Mouse (Mus musculus): Measurements from ENCODE around the gene Bet1l. TPM values are rescaled to one million over a fixed set of nuclear protein-coding genes. Genes with fewer than 3 reads are reported as not detected.

Gene Bet1l
- polyA plus RNA-seq, 1 experiment from 2014 or later = 44.3 TPM

DNA sequence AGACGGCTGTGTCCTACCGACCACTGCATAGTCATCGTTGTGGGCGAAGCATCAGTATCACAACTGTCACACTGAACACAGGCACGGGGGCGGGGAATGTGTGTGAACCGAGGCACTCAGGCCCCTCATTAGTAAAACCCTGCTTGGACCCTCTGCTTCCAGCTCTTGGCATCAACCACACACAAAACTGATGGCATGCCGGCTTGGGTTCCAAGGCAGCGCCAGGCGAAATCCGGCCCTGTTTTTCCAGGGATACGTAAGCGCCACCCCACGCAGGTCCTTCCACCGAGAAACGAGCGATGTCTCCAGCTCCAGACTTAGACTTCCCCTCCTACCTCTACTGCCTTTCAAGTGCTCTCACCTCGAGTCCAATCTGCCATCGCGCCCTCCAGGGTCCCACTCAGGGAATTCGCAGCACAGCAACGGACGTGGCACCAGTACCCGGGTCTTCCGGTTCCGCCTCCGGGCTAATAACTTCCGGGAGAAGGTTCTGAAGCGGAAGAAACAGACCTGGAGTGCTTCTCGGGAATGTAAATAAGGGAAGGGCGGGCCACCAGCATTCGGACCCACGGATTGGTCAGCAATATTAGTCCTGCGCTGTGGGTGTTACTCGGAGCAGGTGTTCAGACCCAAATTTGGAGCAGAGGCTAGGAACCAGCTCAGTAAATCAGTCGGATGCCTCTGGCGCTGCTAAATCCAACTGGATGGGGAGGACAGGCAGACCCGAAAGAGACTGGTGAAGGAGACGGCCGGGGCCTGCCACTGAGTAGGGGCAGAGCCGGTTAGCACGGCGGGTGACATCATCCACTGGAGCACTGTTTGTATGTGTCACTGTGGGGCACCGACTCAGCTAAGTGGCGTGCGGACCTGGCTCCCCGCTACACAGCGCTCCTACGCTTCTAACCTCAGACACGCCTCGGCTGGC, 1.3 kb downstream of the Bet1l start, which contains the start of gene Gm45785:
TSS of gene Gm45785 (minus strand) at position 472 of the 925 bp plus-strand sequence.
- H3K9me3 ChIP-seq = no peaks in the 10 kb centered on the region
- H3K36me3 ChIP-seq = peaks cover 38% of the 10 kb centered on the region
- ATAC-seq (ENCODE audit: low FRiP score, low read depth) = peak; percentile 82
- peak within 1 kb of the TSS; percentile 93 for H3K27ac ChIP-seq (replicated peaks)
- WGBS = 1% methylated on average over 51 of the region's 51 CpGs
- H3K4me2 ChIP-seq = peak within 1 kb of the TSS; percentile 80
- H3K27me3 ChIP-seq = no peaks in the 10 kb centered on the region
- peaks cover 36% of the 10 kb centered on the region for H3K4me1 ChIP-seq (replicated peaks)
- peak within 1 kb of the TSS; percentile 90 for H3K9ac ChIP-seq
- peak within 1 kb of the TSS; percentile 90 for H3K4me3 ChIP-seq

DNA sequence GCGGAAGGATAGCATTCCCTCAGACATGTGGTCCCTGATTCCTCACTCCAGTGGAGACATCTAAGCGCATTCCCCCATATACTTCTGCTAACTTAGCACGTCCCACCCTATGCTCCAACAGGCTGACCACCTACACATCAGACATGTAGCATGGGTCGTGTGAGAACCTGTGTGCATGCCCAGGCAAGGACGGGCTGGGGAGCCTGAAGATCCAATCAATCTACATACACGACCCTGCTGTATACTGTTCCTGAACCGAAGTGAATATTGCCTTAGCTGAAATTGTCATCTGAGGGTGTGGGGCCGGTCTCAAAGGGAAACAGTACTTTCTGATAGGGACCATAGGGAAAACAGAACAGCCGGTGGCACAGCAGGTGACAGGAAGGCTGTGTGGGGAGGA, 2.2 kb downstream of the Bet1l start:
- H3K9me3 ChIP-seq = no peaks in the 10 kb centered on the region
- H3K27ac ChIP-seq (replicated peaks) = 0 out of 2 replicates have a peak overlapping the region, but pooled peaks have one; percentile 93
- peak overlapping the region; percentile 80 for H3K4me2 ChIP-seq
- peaks cover 31% of the 10 kb centered on the region for H3K36me3 ChIP-seq
- peaks cover 36% of the 10 kb centered on the region for H3K4me1 ChIP-seq (replicated peaks)
- 77% methylated on average over 9 of the region's 9 CpGs for WGBS
- H3K9ac ChIP-seq = peak overlapping the region; percentile 90
- no peak for ATAC-seq (ENCODE audit: low FRiP score, low read depth)
- no peaks in the 10 kb centered on the region for H3K27me3 ChIP-seq
- peak overlapping the region; percentile 90 for H3K4me3 ChIP-seq

DNA sequence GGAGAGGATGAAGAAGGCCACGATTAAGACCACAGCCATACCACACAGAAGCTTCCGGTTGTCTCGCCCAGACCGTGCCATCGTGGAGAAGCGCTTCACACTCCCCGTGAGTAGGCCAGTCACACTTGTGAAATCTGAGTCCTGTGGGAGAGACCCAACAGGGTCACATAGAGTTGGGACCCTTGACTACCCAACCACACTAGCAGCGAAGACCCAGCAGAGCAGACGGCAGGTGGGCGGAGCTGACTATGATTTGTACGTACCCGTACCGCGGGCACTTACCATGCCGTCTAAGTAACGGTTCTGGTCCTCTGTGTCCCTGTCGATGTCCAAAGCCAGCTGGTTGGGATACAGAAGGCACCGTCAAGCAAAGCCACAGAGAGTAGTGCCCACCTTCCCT, 2.9 kb downstream of the Bet1l start:
- H3K36me3 ChIP-seq = peaks cover 26% of the 10 kb centered on the region
- no peaks in the 10 kb centered on the region for H3K9me3 ChIP-seq
- H3K4me3 ChIP-seq = no peak overlapping the region
- no peak overlapping the region for H3K9ac ChIP-seq
- no peaks in the 10 kb centered on the region for H3K27me3 ChIP-seq
- no peak overlapping the region for H3K4me2 ChIP-seq
- peaks cover 29% of the 10 kb centered on the region for H3K4me1 ChIP-seq (replicated peaks)
- no peak for ATAC-seq (ENCODE audit: low FRiP score, low read depth)
- 94% methylated on average over 18 of the region's 18 CpGs for WGBS
- no peak overlapping the region for H3K27ac ChIP-seq (replicated peaks)

DNA sequence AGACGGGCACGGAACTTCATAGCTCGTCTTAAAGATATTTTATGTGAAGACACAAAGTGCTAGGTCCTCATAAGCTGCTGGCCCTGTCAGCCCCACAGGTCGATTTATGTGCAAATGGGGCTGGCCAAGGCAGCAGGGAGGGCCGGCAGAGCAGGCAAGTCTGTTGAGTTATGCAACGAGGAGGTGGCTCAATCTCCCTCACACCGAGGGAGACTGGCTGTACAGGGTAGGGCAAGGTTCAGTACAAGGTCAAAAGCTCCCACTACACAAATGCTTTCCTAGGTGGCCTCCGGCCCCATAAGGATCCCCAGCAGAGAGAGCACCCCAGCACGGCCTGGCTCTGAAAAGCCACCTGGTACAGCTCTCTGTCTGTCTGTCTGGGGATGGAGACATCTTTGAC, 4.0 kb downstream of the Bet1l start:
- no peaks in the 10 kb centered on the region for H3K27me3 ChIP-seq
- no peaks in the 10 kb centered on the region for H3K9me3 ChIP-seq
- H3K27ac ChIP-seq (replicated peaks) = no peak overlapping the region
- H3K9ac ChIP-seq = no peak overlapping the region
- 89% methylated on average over 9 of the region's 9 CpGs for WGBS
- no peak overlapping the region for H3K4me2 ChIP-seq
- no peak for ATAC-seq (ENCODE audit: low FRiP score, low read depth)
- H3K4me1 ChIP-seq (replicated peaks) = peaks cover 18% of the 10 kb centered on the region
- no peak overlapping the region for H3K4me3 ChIP-seq
- H3K36me3 ChIP-seq = peaks cover 22% of the 10 kb centered on the region

DNA sequence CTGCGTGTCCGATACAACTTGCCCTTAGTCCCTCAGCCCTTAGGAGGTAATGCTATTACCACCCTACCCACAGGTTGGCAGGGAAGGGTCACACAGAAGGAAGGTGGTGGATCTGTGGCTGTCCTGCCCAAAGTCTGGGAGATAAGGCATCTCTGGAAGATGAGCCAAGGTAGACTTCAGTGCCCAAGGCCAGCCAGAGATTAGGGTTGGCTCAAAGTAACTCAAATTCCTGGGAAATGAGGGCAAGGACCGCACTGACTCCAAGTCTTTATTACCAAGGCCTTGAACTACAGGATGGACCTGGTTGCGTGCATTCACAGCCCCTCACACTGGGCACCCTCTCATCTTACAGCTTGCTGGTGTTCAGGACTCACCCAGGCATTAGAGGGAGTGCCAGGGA, 5.5 kb downstream of the Bet1l start:
- no peak overlapping the region for H3K9ac ChIP-seq
- no peak for ATAC-seq (ENCODE audit: low FRiP score, low read depth)
- peaks cover 10% of the 10 kb centered on the region for H3K4me1 ChIP-seq (replicated peaks)
- H3K9me3 ChIP-seq = no peaks in the 10 kb centered on the region
- peaks cover 22% of the 10 kb centered on the region for H3K36me3 ChIP-seq
- no peak overlapping the region for H3K27ac ChIP-seq (replicated peaks)
- H3K27me3 ChIP-seq = no peaks in the 10 kb centered on the region
- 98% methylated on average over 4 of the region's 4 CpGs for WGBS
- H3K4me3 ChIP-seq = no peak overlapping the region
- H3K4me2 ChIP-seq = no peak overlapping the region

DNA sequence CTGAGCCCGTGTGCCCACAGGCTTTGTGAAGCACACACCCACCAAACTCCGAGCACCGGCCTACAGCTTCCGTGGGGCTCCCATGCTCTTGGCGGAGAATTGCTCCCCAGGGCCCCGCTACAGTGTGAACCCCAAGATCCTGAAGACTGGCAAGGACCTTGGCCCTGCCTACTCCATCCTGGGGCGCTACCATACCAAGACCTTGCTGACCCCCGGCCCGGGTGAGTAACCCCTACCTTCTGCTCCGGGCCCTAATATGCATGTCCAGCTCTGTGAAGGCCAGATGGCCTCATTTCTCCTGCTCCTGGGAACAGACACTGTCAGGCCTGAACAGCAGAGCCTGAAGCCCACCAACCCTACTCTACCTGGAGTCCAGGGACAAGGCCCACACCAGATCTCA, 8.8 kb downstream of the Bet1l start:
- ATAC-seq (ENCODE audit: low FRiP score, low read depth) = no peak

DNA sequence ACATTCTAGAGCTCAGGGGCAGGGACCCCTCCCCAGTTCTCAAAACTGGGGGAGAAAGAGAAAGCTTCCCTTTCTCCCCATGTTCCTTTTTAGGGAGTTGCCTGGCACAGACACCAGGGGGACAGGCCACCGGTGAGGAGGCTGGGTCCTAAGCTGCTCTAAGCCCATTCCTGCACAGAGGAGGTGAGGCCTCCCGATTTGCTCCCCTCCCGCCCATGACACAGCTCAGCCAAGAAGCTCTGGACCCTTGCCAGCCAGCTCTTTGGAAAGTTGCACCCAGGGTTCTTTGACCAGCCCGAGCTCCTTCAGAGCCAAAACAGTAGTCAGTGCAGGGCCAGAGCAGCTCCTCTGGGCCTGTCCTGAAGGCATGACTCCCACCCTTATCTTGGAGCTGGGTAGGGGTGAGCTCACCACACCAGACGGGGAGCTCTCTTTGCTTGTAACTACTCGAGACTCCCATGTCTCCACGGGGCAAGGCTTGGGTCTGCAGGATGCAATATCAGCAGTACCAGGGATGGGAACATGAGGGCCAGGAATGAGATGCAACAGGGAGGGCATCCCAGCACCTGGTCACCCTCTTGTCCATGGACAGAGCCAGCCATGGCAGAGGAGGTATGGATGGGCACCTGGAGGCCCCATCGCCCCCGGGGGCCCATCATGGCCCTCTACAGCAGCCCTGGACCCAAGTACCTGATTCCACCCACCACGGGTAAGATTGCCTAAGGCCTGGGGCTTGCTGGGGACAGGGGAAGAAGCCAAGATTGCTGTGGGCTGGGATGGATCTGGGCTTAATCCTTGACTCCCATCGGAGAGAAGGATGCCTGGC, 9.4 kb downstream of the Bet1l start, which contains the start of gene Odf3:
TSS of gene Odf3 (plus strand) at position 51 of the 826 bp plus-strand sequence.
- Histone ChIP-seq H3K27me3 (no peaks in the 10 kb centered on the region), H3K36me3 (peaks cover 11% of the 10 kb centered on the region), H3K4me3 (no peak within 1 kb of the TSS), H3K9ac (no peak within 1 kb of the TSS), H3K4me1 (replicated peaks) (no peaks in the 10 kb centered on the region), H3K4me2 (no peak within 1 kb of the TSS), H3K9me3 (no peaks in the 10 kb centered on the region), H3K27ac (replicated peaks) (no peak within 1 kb of the TSS)
- WGBS = 70% methylated on average over 11 of the region's 11 CpGs
- no peak for ATAC-seq (ENCODE audit: low FRiP score, low read depth)

More for the DNA sequence above, 8.8 kb downstream of the Bet1l start:
- no peaks in the 10 kb centered on the region for H3K27me3 ChIP-seq
- no peaks in the 10 kb centered on the region for H3K9me3 ChIP-seq
- no peak overlapping the region for H3K4me2 ChIP-seq
- peaks cover 17% of the 10 kb centered on the region for H3K36me3 ChIP-seq
- no peak overlapping the region for H3K9ac ChIP-seq
- H3K4me3 ChIP-seq = no peak overlapping the region
- H3K4me1 ChIP-seq (replicated peaks) = no peaks in the 10 kb centered on the region
- H3K27ac ChIP-seq (replicated peaks) = no peak overlapping the region
- WGBS = 94% methylated on average over 10 of the region's 10 CpGs

DNA sequence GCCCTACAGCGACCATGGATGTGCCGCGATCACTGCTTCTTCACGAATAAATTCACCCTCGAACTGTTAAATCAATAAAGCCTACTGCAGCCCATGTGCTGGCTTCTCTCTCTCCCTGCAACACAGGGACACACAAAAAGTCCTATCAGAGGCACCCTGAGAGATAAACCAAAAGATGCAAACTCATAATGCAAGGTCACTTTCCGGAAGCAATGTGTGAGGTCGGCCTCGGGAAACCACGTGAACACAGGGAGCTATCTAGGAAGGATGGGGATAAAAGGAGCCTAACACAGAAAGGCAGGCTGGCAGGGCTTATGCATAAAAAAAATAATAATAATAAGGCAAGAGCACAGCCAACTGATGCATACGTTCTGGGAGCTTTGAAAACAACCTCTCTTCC, 10.7 kb downstream of the Bet1l start:
- ATAC-seq (ENCODE audit: low FRiP score, low read depth) = no peak
- no peaks in the 10 kb centered on the region for H3K4me1 ChIP-seq (replicated peaks)
- WGBS = 89% methylated on average over 10 of the region's 10 CpGs

DNA sequence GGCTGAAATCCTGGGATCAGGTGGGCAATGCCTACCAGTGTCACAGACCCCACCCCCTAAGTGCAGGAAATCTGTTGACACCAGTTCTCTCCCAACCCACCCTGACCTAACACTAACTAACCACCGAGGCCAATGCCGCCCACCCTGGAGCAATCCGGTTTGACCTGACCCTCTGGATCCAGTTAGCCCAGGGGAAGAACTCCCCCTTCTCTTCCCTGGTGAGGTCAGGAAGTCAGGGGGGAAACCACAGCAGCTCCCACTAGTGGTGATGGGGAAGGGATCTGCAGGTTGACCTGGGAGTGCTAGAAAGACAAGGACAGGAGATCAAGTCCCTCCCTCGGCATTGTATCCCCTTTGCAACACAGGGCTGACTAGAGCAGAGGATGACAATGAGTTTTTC, 11.7 kb downstream of the Bet1l start:
- Histone ChIP-seq H3K4me1 (replicated peaks) (no peaks in the 10 kb centered on the region), H3K9ac (no peak overlapping the region), H3K4me3 (no peak overlapping the region), H3K4me2 (no peak overlapping the region), H3K27ac (replicated peaks) (no peak overlapping the region), H3K9me3 (no peaks in the 10 kb centered on the region), H3K27me3 (peaks cover 6% of the 10 kb centered on the region; the same call in 1 of the 2 replicates), H3K36me3 (no peaks in the 10 kb centered on the region)
- no peak for ATAC-seq (ENCODE audit: low FRiP score, low read depth)
- 81% methylated on average over 4 of the region's 4 CpGs for whole genome bisulfite sequencing

More for the DNA sequence above, 10.7 kb downstream of the Bet1l start:
- Histone ChIP-seq H3K9ac (no peak overlapping the region), H3K36me3 (no peaks in the 10 kb centered on the region), H3K4me3 (no peak overlapping the region), H3K27ac (replicated peaks) (no peak overlapping the region), H3K27me3 (0 out of 2 replicates have a peak, but pooled peaks cover 2% of the 10 kb centered on the region), H3K4me2 (no peak overlapping the region), H3K9me3 (no peaks in the 10 kb centered on the region)

DNA sequence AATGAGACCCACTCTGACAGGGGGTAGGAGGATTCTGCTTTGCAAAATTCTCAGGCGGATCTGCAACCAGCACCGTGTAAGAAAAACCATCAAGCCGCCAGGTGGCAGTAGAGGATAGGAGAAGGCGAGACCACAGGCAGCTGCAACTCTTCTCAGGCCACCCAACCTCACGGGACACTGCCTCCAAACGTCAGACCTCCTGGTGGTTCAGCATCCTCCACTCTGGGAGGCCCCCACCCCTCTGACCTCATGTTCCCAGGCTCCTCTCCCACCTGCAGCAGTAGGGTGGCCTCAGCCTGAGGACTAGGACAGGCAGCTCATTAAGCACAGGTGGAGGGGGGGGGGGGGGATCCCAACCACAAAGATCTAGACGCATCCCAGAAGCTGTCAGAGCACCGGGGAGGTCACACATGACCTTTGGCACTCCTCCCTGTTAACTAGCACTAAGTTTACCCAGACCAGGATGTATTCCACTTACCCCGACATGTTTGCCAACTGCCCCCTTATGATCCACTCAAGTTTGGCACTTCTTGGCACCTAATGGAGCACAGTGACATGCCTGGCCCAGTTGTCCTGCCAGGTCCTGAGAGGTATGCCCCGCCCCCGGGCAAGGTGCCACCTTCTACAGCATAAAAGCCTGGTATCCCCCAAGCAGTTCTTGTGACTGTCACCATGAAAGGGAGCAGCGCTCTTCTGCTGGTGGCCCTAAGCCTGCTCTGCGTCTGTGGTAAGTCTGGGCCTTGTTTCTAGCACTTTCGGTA, 12.3 kb downstream of the Bet1l start, which contains the start of gene Scgb1c1:
TSS of gene Scgb1c1 (plus strand) at position 643 of the 761 bp plus-strand sequence.
- H3K4me1 ChIP-seq (replicated peaks) = no peaks in the 10 kb centered on the region
- no peaks in the 10 kb centered on the region for H3K9me3 ChIP-seq
- H3K4me3 ChIP-seq = no peak within 1 kb of the TSS
- no peak within 1 kb of the TSS for H3K4me2 ChIP-seq
- peaks cover 7% of the 10 kb centered on the region; the same call in 1 of the 2 replicates for H3K27me3 ChIP-seq
- ATAC-seq (ENCODE audit: low FRiP score, low read depth) = peak; percentile 78
- no peak within 1 kb of the TSS for H3K27ac ChIP-seq (replicated peaks)
- no peak within 1 kb of the TSS for H3K9ac ChIP-seq
- H3K36me3 ChIP-seq = no peaks in the 10 kb centered on the region
- WGBS = 33% methylated on average over 14 of the region's 14 CpGs

DNA sequence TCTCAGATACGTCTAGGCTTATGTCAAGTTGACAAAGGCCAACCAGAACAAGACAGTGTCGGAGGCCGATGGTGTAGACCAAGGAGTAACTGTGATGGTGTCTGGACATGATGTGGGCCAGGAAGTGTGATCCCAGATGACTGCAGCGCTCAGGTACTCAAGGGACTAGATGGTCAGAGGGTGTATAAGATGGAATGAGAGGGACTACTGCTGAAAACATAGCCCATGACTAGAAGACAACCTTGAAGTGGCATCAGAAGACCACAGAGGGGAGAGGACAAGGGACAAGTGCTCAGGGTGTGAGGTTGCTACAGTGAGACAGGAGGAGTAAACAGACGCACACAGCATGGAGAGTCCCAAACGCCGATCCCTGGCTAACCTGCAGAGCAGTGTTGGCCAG, 13.6 kb downstream of the Bet1l start:
- Histone ChIP-seq H3K9me3 (no peaks in the 10 kb centered on the region), H3K27me3 (peaks cover 7% of the 10 kb centered on the region; the same call in 1 of the 2 replicates), H3K9ac (no peak overlapping the region), H3K4me1 (replicated peaks) (no peaks in the 10 kb centered on the region), H3K27ac (replicated peaks) (no peak overlapping the region), H3K36me3 (no peaks in the 10 kb centered on the region), H3K4me3 (no peak overlapping the region), H3K4me2 (no peak overlapping the region)
- 75% methylated on average over 7 of the region's 7 CpGs for WGBS
- no peak for ATAC-seq (ENCODE audit: low FRiP score, low read depth)
